ENCODE assay signal across 8 mouse cellular contexts in genomic region chr8:54076301-54076700, GRCm38 (mm10). TPM values are rescaled to one million over a fixed set of nuclear protein-coding genes. Genes with fewer than 3 reads are reported as not detected.
A peak's percentile ranks its signal among the peaks of the same experiment; 100 is the strongest.
DNase-seq lines count a peak whose midpoint lies in the region; ATAC-seq lines count a peak whose summit lies in the region.

No protein-coding gene starts in this region.

- H3K9me3 ChIP-seq in lung, embryonic 15.5 days = no peaks in the 10 kb centered on the region
- H3K9me3 ChIP-seq in forebrain, embryonic 14.5 days (replicated peaks; ENCODE audit: control insufficient read depth, low read length) = no peaks in the 10 kb centered on the region
- H3K9me3 ChIP-seq in limb, embryonic 15.5 days = no peaks in the 10 kb centered on the region
- H3K9me3 ChIP-seq in stomach, embryonic 15.5 days = no peaks in the 10 kb centered on the region

- 0 out of 2 replicates have a peak overlapping the region, but pooled peaks have one; percentile 79 for H3K4me3 ChIP-seq in lung, embryonic 15.5 days
- peak overlapping the region; percentile 77; the same call in 1 of the 2 replicates for H3K4me3 ChIP-seq in forebrain, embryonic 14.5 days (ENCODE audit: low read depth, low read length)
- H3K4me3 ChIP-seq in limb, embryonic 15.5 days = peak overlapping the region; percentile 77
- H3K4me3 ChIP-seq in stomach, embryonic 15.5 days (replicated peaks) = peak overlapping the region; percentile 74

- peaks cover 13% of the 10 kb centered on the region; the same call in 1 of the 2 replicates for H3K4me1 ChIP-seq in lung, embryonic 15.5 days
- H3K4me1 ChIP-seq in forebrain, embryonic 14.5 days (ENCODE audit: control insufficient read depth, insufficient read depth, low read length) = 0 out of 2 replicates have a peak, but pooled peaks cover 3% of the 10 kb centered on the region
- H3K4me1 ChIP-seq in limb, embryonic 15.5 days = peaks cover 11% of the 10 kb centered on the region
- peaks cover 3% of the 10 kb centered on the region for H3K4me1 ChIP-seq in stomach, embryonic 15.5 days

- ATAC-seq in lung, embryonic 15.5 days (ENCODE audit: borderline replicate concordance, extremely low read depth, low FRiP score, low TSS enrichment) = no peak
- ATAC-seq in forebrain, embryonic 14.5 days = no peak
- no peak for ATAC-seq in limb, embryonic 15.5 days (ENCODE audit: insufficient number of reproducible peaks, low FRiP score, low TSS enrichment, low read depth)
- no peak for ATAC-seq in stomach, embryonic 15.5 days (ENCODE audit: insufficient read depth, low FRiP score, low read depth)

- no peaks in the 10 kb centered on the region for H3K27me3 ChIP-seq in lung, embryonic 15.5 days
- H3K27me3 ChIP-seq in forebrain, embryonic 14.5 days (replicated peaks; ENCODE audit: control insufficient read depth, insufficient read depth, low read length) = no peaks in the 10 kb centered on the region
- no peaks in the 10 kb centered on the region for H3K27me3 ChIP-seq in limb, embryonic 15.5 days
- H3K27me3 ChIP-seq in stomach, embryonic 15.5 days (replicated peaks) = no peaks in the 10 kb centered on the region

- H3K27ac ChIP-seq in lung, embryonic 15.5 days = no peak overlapping the region
- no peak overlapping the region for H3K27ac ChIP-seq in forebrain, embryonic 14.5 days (ENCODE audit: low read depth, low read length)
- H3K27ac ChIP-seq in limb, embryonic 15.5 days = no peak overlapping the region
- H3K27ac ChIP-seq in stomach, embryonic 15.5 days = no peak overlapping the region

- 70% methylated on average over 1 of the region's 1 CpGs for WGBS in lung, embryonic 15.5 days
- WGBS in forebrain, embryonic 14.5 days = 55% methylated on average over 1 of the region's 1 CpGs
- WGBS in limb, embryonic 15.5 days = 61% methylated on average over 1 of the region's 1 CpGs
- WGBS in stomach, embryonic 15.5 days = 66% methylated on average over 1 of the region's 1 CpGs

- no peak for DNase-seq in lung, postnatal 4 days
- DNase-seq in forebrain, embryonic 14.5 days (ENCODE audit: low spot score) = no peak
- DNase-seq in thymus, postnatal 4 days = no peak
- no peak for DNase-seq in kidney, adult 8-10 months
- no peak for DNase-seq in kidney, postnatal 14 days

- H3K4me2 ChIP-seq in lung, embryonic 15.5 days = peak overlapping the region; percentile 90
- H3K4me2 ChIP-seq in forebrain, embryonic 14.5 days (ENCODE audit: low read length) = peak overlapping the region; percentile 64; the same call in 1 of the 2 replicates
- peak overlapping the region; percentile 89 for H3K4me2 ChIP-seq in limb, embryonic 15.5 days
- peak overlapping the region; percentile 83 for H3K4me2 ChIP-seq in stomach, embryonic 15.5 days

- no peaks in the 10 kb centered on the region for H3K36me3 ChIP-seq in lung, embryonic 15.5 days
- H3K36me3 ChIP-seq in forebrain, embryonic 14.5 days (ENCODE audit: control insufficient read depth, insufficient read depth, low read length) = no peaks in the 10 kb centered on the region
- no peaks in the 10 kb centered on the region for H3K36me3 ChIP-seq in limb, embryonic 15.5 days
- no peaks in the 10 kb centered on the region for H3K36me3 ChIP-seq in stomach, embryonic 15.5 days

- no peak overlapping the region for H3K9ac ChIP-seq in lung, embryonic 15.5 days
- H3K9ac ChIP-seq in forebrain, embryonic 14.5 days (ENCODE audit: low read length) = no peak overlapping the region
- H3K9ac ChIP-seq in limb, embryonic 15.5 days = no peak overlapping the region
- no peak overlapping the region for H3K9ac ChIP-seq in stomach, embryonic 15.5 days

RNA-seq across cellular contexts. Expression of gene Vegfc, which starts 1.1 kb away (rescaled TPM):
- polyA plus RNA-seq in lung, embryonic 15.5 days (2015; fragmentation: Nextera tagmentation; extraction: Ambion mirVana) = 11.7 and 12.7 TPM in 2 replicates
- polyA plus RNA-seq in forebrain, embryonic 14.5 days (2014; fragmentation: Nextera tagmentation; extraction: Ambion mirVana) = 2.3 and 3.7 TPM in 2 replicates
- polyA plus RNA-seq in limb, embryonic 15.5 days (2015; fragmentation: Nextera tagmentation; extraction: Ambion mirVana) = 10.2 and 11.0 TPM in 2 replicates
- polyA plus RNA-seq in stomach, embryonic 15.5 days (2015; fragmentation: Nextera tagmentation; extraction: Ambion mirVana) = 9.0 and 9.2 TPM in 2 replicates
